Mouse (Mus musculus): ENCODE measurements around the gene Fosl2. TPM values are rescaled to one million over a fixed set of nuclear protein-coding genes. Genes with fewer than 3 reads are reported as not detected.
A peak's percentile ranks its signal among the peaks of the same experiment; 100 is the strongest.

Fosl2 gene
- polyA plus RNA-seq, 1 experiment: 44.7 TPM

DNA sequence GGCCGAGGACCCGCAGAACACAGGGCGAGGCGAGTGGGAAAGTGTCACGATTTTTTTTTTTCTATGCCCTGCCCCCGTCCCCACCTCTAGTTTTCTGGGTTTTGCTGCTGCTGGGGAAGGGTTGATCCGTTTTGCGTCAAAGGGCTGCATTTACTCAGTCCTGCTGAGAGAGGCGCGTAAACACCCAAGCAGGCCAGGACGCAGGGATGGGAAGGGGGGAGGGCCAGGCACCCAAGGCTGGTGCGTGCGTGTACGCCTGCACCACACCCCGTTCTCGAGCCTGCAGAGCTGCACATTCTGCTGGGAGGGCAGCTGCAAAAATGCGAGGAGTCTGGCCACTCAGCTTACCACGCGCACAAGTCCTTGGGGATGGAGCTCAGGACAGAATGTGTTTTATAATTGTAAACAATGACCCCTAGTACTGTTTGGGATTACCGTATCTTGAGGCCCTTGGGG is 2.0 kb upstream of the Fosl2 start:
- peak; percentile 77 for DNase-seq (ENCODE audit: low spot score)

DNA sequence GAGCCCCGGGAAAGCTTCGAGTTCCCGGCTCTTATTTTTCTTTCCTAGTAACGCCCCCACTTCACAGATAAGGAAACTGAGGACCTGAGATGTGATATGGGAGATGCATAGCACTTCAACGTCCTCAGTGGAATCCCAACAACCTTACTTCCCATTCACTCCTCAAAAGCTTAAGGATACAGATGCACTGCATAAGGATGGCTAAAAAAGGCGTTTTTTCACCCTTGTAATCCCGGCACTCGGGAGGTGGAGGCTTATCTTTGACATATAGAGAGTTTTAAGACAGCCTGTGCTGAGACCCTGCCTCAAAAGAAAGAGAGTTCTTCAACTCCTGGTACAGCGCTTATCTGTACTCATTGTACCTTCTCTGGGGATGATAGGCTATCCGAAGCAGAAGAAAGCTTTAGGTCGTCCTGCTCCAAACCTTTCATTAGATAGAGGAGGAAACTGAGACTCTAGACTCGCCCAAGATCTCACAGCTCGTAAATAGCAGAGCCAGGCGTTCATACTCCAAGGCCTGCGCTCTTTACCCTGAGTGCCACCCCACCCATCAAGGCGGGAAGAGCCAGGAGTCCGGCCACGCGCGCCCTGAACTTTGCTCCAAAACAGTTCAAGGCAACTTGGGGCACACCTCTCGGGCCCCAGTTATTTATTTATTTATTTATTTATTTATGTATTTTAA is 1.4 kb upstream of the Fosl2 start:
- peak; percentile 54 for DNase-seq (ENCODE audit: low spot score)

DNA sequence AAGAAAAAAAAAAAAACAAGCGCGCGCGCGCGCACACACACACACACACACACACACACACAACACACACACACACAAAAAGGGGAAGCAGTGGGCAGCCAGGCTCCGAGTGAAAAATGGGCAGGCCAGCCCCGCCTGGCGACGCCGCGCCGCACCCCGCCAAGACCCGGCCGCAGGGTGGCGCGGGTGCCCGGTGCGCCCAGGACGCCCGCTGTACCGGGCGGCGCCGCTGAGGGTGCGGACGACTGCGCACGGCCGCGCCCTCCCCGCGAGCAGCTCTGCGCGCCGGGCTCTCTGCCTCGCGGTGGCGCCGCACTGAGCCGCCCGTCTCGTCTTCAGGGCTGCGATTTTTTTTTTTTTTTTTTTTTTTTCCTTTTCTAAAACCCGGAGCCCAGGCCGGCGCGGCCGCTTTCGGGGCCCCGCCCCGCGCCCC is 682 bp upstream of the Fosl2 start:
- DNase-seq (ENCODE audit: low spot score): peak; percentile 74

- peak; percentile 79 for DNase-seq (ENCODE audit: low spot score)
Observed at GRCm38 (mm10) chr5:32136301-32136863, 781 bp downstream of the Fosl2 start.

GRCm38 (mm10) chr5:32137106-32137522 is 1.5 kb downstream of the Fosl2 start:
- DNase-seq (ENCODE audit: low spot score): peak; percentile 38

GRCm38 (mm10) chr5:32138446-32139195 is 3.0 kb downstream of the Fosl2 start:
- DNase-seq (ENCODE audit: low spot score): no peak

- no peak for DNase-seq (ENCODE audit: low spot score)
Observed at GRCm38 (mm10) chr5:32139516-32140037, 4.0 kb downstream of the Fosl2 start.

DNA sequence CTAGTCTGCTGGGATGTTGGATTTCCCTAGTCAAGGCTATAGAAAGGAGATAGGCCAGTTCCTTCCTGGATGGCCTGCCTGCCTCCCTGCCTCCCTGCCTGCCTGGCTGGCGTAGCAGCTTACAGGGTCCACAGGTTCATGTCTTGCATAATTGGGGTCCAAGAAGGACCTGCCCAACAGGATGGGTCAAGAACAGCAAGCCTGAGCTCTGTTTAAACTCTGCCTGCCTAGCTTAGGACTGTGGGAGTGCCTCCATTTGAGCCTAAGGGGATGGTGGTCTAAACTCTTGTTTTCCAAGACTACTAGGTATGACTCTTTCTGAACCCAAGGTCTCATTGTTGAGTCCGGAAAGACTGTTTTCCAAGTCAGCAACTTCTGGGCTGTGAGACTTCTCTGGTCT is 6.3 kb downstream of the Fosl2 start:
- DNase-seq (ENCODE audit: low spot score): no peak

GRCm38 (mm10) chr5:32143433-32143970 is 7.9 kb downstream of the Fosl2 start:
- DNase-seq (ENCODE audit: low spot score): no peak

GRCm38 (mm10) chr5:32146281-32146680 is 10.7 kb downstream of the Fosl2 start:
- DNase-seq (ENCODE audit: low spot score): no peak

DNA sequence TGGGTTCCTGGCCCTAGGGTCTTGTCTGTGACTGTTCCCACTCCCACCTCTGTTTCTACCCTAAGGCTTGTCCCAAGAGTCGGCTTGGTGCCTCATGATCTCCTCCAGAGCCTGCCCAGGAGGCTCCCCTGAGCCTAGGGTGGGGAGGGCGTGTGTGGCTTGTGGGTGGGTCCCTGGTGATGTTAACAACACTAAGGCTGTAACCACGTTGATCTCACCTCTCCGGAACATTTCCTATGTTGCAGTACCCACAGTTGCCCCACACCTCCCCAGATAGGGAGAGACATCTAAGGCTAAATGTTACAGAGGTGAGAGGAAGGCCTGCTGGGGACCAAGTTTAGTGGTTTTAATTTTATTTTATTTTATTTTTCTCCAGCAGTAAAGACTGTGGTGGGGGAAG is 13.0 kb downstream of the Fosl2 start:
- no peak for DNase-seq (ENCODE audit: low spot score)

GRCm38 (mm10) chr5:32151244-32151643 is 15.6 kb downstream of the Fosl2 start:
- no peak for DNase-seq (ENCODE audit: low spot score)

DNA sequence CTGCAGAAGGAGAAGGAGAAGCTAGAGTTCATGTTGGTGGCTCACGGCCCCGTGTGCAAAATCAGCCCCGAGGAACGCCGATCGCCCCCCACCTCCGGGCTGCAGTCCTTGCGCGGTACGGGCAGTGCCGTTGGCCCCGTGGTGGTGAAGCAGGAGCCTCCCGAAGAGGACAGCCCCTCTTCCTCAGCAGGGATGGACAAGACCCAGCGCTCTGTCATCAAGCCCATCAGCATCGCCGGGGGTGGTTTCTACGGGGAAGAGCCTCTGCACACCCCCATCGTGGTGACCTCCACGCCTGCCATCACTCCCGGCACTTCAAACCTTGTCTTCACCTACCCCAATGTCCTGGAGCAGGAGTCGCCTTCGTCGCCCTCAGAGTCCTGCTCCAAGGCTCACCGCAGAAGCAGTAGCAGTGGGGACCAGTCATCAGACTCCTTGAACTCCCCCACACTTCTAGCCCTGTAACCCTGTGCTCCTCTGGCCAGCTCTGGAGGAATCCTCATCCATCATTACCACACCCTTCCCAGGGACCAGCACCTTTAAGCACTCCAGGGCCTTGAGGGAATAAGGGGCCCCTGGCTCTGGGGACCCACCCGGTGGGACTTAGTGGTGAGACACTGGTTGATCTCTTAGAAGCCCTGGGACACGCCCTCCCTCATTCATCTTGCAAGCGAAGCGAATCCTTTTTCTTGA is 17.3 kb downstream of the Fosl2 start:
- DNase-seq (ENCODE audit: low spot score): no peak

GRCm38 (mm10) chr5:32153418-32153740 is 17.8 kb downstream of the Fosl2 start:
- no peak for DNase-seq (ENCODE audit: low spot score)

- no peak for DNase-seq (ENCODE audit: low spot score)
Observed at GRCm38 (mm10) chr5:32153791-32154490, 18.3 kb downstream of the Fosl2 start.

- DNase-seq (ENCODE audit: low spot score): no peak
Observed at GRCm38 (mm10) chr5:32154931-32155688, 19.5 kb downstream of the Fosl2 start.

DNA sequence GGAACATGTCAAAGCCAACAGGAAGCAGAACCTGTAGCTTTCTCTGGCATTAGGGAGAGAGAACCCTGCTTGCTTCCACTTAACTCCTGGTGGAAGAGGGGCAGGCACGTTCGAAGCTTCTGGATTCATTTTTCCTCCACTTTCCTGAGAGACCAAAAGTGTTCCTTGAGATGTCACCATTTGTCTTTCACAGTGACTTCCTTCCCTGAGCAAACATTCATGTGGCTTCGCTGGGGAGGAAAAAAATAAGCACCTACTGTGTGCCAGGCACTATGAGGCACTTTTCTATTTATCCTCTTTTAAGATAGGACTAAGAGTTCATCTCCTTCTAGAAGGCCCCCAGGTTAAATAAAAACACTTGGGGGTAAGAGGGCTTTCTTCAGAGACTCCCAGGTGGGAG is 20.3 kb downstream of the Fosl2 start:
- DNase-seq (ENCODE audit: low spot score): no peak

DNA sequence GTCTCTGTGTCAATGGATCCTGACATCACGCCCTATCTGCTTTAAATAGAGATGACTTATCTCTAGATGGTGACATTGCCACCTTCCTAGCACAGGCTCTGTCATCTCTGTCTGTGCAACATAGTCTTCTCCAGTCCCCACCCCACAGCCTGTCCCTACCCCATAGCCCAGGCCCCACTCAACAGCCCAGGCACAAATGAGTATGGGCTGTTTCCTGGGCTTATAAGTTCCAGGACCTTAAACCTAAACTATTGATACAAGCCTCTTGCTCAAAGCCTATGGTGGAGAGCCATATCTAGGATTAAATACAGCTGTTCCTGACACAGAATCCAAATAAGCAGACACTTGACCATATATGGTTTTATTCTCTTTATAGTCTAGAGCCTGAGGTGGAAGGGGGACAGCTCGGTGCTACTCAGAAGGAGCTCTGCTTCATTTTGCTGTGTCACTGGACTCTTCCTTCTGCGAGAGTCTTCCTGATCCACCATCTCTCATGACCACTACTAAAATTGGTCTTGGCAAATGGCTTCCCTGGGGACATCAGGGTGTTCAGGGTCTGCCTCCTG is 28.0 kb downstream of the Fosl2 start:
- no peak for DNase-seq (ENCODE audit: low spot score)

DNA sequence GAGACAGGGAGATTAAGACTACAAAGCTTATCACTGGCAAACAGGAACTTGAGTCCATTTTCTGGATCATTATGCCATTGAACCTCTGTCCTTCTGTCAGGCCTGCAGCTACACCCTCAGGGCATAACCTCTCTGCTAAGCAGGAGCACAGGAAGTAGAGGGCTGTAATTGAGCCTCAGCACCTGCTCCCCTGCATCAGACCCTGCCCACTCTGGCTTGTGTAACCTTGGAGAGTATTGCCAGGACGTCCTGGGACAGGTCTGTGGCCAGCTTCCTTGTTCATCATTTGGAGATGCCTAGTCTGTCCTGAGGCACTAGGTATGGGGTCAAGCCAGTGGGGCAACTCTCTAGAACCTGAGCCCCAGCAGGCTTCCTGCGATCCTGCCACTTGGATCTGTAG is 36.6 kb downstream of the Fosl2 start:
- DNase-seq (ENCODE audit: low spot score): no peak

GRCm38 (mm10) chr5:32176800-32177199 is 41.2 kb downstream of the Fosl2 start:
- DNase-seq (ENCODE audit: low spot score): no peak

Measured in urinary bladder, adult 2 months (tissue).